Mouse (Mus musculus) stomach, embryonic 14.5 days (tissue): ENCODE measurements around the gene Bcat2. TPM values are rescaled to one million over a fixed set of nuclear protein-coding genes. Genes with fewer than 3 reads are reported as not detected.

Experiments
- ATAC-seq: fragments of 200-750 bp; cut with Nextera tagmentation; 2 replicates; pipeline ENCODE4 v1.8.0; 2017; ENCODE audit warnings: low read depth, moderate TSS enrichment; ENCODE audit not compliant: insufficient number of reproducible peaks, insufficient read depth, low FRiP score
- H3K27ac ChIP-seq: fragments of 300-500 bp; sonication (generic); 2 replicates; pipeline ENCODE4 v1.5.1; 2014; ENCODE audit warnings: mild to moderate bottlenecking, low read length, moderate library complexity, mixed read lengths
- H3K27me3 ChIP-seq: fragments of 300-500 bp; sonication (generic); 2 replicates; pipeline ENCODE4 v1.6.1; 2014; ENCODE audit warnings: low read length, control low read depth, mixed read lengths; ENCODE audit not compliant: control insufficient read depth, insufficient read depth
- H3K36me3 ChIP-seq: fragments of 300-500 bp; sonication (generic); 2 replicates; pipeline ENCODE4 v1.6.1; 2014; ENCODE audit warnings: mild to moderate bottlenecking, control low read depth, low read length, moderate library complexity, mixed read lengths; ENCODE audit not compliant: control insufficient read depth, insufficient read depth
- H3K4me1 ChIP-seq: fragments of 300-500 bp; sonication (generic); 2 replicates; pipeline ENCODE4 v1.6.1; 2014; ENCODE audit warnings: low read length, control low read depth, mixed read lengths; ENCODE audit not compliant: control insufficient read depth, insufficient read depth
- H3K4me2 ChIP-seq: fragments of 300-500 bp; sonication (generic); replicated peaks from 2 replicates; pipeline ENCODE4 v1.6.1; 2014; ENCODE audit warnings: low read depth, low read length, control low read depth
- H3K4me3 ChIP-seq: fragments of 300-500 bp; sonication (generic); 2 replicates; pipeline ENCODE4 v1.5.1; 2014; ENCODE audit warnings: low read depth, low read length, control low read depth
- H3K9ac ChIP-seq: fragments of 300-500 bp; sonication (generic); replicated peaks from 2 replicates; pipeline ENCODE4 v1.6.1; 2014; ENCODE audit warnings: low read depth, mild to moderate bottlenecking, control low read depth, low read length, moderate library complexity, mixed read lengths
- H3K9me3 ChIP-seq: fragments of 300-500 bp; sonication (generic); 2 replicates; pipeline ENCODE4 v1.6.1; 2016; ENCODE audit warnings: low read depth, low read length, control low read depth; ENCODE audit not compliant: control insufficient read depth
- WGBS: fragments of 180-500 bp; shearing (Covaris S2); extraction: QIAGEN DNeasy Blood & Tissue Kit; methylation state at CpG from one replicate; pipeline ENCODE4 v1.1.7; 2014; 5-methylcytosine and 5-hydroxymethylcytosine counted together
- polyA plus RNA-seq: library from polyadenylated mRNA; unstranded; fragments of >200 nt; fragmentation: Nextera tagmentation; extraction: Ambion mirVana; gene quantifications from 2 replicates; pipeline ENCODE4 v1.2.1, GENCODE M21; 2014

Gene Bcat2
- polyA plus RNA-seq, 1 experiment from 2014 or later, result 61.6 TPM

GRCm38 (mm10) chr7:45597013-45597412 lies 27.1 kb downstream of the Bcat2 start:
- Histone ChIP-seq H3K4me2 (no peak overlapping the region), H3K4me3 (no peak overlapping the region), H3K9ac (no peak overlapping the region), H3K4me1 (0 out of 2 replicates have a peak, but pooled peaks cover 2% of the 10 kb centered on the region), H3K27ac (no peak overlapping the region), H3K36me3 (no peaks in the 10 kb centered on the region), H3K9me3 (no peaks in the 10 kb centered on the region), H3K27me3 (no peaks in the 10 kb centered on the region)
- 89% methylated on average over 5 of the region's 5 CpGs for WGBS
- ATAC-seq, result no peak

- no peak overlapping the region for H3K4me3 ChIP-seq
- WGBS, result 87% methylated on average over 6 of the region's 6 CpGs
- H3K9me3 ChIP-seq, result no peaks in the 10 kb centered on the region
- H3K27ac ChIP-seq, result no peak overlapping the region
- H3K9ac ChIP-seq, result no peak overlapping the region
- H3K36me3 ChIP-seq, result no peaks in the 10 kb centered on the region
- no peak for ATAC-seq
- H3K4me2 ChIP-seq, result no peak overlapping the region
- 0 out of 2 replicates have a peak, but pooled peaks cover 2% of the 10 kb centered on the region for H3K4me1 ChIP-seq
- H3K27me3 ChIP-seq, result no peaks in the 10 kb centered on the region
Measured at GRCm38 (mm10) chr7:45597527-45597926, 27.6 kb downstream of the Bcat2 start.

DNA sequence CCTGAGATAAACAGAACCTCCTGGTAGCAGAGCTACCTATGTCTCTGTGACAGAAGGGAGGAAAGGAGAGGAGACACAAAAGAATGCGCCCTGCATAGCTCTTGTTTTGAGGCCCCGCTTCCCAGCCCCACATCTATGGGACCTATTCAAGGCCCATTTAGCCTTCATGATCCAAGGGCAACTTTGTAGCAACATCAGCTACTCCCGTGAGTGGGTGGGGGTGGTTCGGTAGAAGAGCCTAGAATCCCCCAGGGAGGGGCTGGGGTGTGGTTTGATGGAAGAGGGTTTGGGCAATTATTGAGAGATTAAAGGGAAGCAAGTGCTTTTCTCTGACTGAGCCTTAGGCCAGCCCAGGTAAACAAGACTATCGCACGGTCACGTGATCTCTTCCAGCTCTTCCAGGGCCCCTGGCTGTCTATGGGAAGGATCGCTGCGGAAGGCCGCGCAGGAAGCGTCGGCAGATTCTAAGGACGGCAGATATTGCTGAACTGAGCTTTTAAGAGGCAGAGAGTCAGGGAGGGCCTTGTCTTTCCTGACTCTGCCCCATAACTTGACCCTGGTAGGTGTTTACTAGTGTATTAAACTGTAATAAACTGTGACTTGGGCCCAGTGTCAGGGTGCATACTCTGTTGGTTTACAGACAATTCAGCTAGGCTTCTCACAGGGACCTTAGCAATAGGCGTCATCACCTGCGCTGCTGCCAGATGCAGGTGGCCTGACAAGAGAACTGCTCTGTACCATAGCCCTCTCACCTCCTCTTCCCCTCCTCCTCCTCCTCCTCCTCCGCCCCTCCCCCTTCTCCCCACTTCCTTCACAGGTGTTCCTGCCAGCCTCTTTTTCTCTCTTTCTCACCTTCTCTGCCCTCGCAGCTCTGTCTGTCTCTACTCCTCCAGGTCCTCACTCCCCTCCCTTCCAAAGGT lies 29.3 kb downstream of the Bcat2 start:
- Histone ChIP-seq H3K9me3 (no peaks in the 10 kb centered on the region), H3K27ac (no peak overlapping the region), H3K4me2 (no peak overlapping the region), H3K36me3 (no peaks in the 10 kb centered on the region), H3K9ac (no peak overlapping the region), H3K4me1 (0 out of 2 replicates have a peak, but pooled peaks cover 2% of the 10 kb centered on the region), H3K4me3 (no peak overlapping the region), H3K27me3 (no peaks in the 10 kb centered on the region)
- ATAC-seq, result no peak
- 38% methylated on average over 18 of the region's 18 CpGs for WGBS

DNA sequence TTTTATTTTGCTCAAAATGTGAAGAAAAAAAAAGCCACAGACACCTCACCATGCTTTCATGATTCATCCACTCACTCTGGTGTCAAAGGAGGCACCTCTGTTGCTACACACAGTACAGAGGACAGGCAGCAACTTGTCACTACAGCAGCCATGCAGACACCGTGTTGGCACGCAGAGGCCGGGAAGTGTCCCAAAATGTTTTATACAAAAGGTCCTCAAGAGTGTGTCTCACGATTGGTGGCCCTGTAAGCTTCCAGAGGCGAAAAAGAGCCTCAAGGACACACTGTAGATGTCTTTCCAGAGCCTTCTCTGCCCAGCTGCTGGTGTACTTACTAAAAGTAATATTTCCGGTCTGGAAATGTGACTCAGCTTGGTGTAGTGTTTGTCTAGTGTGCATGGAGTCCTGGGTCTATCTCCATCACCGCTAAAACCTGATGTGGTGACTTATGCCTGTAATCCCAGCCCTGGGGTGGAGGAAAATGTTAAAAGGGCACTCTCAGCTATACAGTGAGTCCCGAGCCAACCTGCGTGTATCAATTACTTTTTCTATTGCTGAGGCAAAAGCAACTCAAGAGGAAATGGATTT lies 35.8 kb downstream of the Bcat2 start:
- Histone ChIP-seq H3K27ac (peak overlapping the region; percentile 33; the same call in 1 of the 2 replicates), H3K4me3 (no peak overlapping the region), H3K4me2 (no peak overlapping the region), H3K36me3 (no peaks in the 10 kb centered on the region), H3K4me1 (0 out of 2 replicates have a peak, but pooled peaks cover 4% of the 10 kb centered on the region), H3K9ac (no peak overlapping the region), H3K27me3 (no peaks in the 10 kb centered on the region), H3K9me3 (no peaks in the 10 kb centered on the region)
- WGBS, result 69% methylated on average over 9 of the region's 9 CpGs
- ATAC-seq, result no peak

DNA sequence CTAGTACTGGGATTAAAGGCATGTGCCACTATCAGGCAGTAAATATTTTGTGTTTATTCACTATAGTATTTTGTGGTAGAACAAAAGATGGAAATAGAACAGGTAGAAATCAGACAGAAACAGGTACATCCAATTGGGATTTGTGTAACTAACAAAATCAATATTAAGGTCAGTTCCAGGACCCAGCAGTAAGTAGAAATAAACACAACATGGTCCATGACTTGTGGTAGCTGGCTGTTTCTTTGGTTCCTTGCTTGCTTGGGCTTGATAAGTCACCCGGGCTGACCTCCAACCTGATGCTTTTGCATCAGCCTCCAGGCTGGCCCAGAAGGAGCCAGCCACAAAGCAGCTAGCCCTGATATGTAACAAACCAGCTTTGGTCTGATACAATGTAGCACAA lies 39.6 kb downstream of the Bcat2 start:
- Histone ChIP-seq H3K36me3 (no peaks in the 10 kb centered on the region), H3K27ac (no peak overlapping the region), H3K4me1 (0 out of 2 replicates have a peak, but pooled peaks cover 2% of the 10 kb centered on the region), H3K4me2 (no peak overlapping the region), H3K9me3 (no peaks in the 10 kb centered on the region), H3K27me3 (no peaks in the 10 kb centered on the region), H3K9ac (no peak overlapping the region), H3K4me3 (no peak overlapping the region)
- 56% methylated on average over 1 of the region's 1 CpGs for WGBS
- no peak for ATAC-seq

GRCm38 (mm10) chr7:45616277-45616676 lies 46.3 kb downstream of the Bcat2 start:
- Histone ChIP-seq H3K27ac (peak overlapping the region; percentile 7; the same call in 1 of the 2 replicates), H3K27me3 (no peaks in the 10 kb centered on the region), H3K4me2 (no peak overlapping the region), H3K9me3 (no peaks in the 10 kb centered on the region), H3K9ac (no peak overlapping the region), H3K36me3 (no peaks in the 10 kb centered on the region), H3K4me3 (no peak overlapping the region), H3K4me1 (peaks cover 6% of the 10 kb centered on the region; the same call in 1 of the 2 replicates)
- 20% methylated on average over 6 of the region's 6 CpGs for WGBS
- no peak for ATAC-seq

DNA sequence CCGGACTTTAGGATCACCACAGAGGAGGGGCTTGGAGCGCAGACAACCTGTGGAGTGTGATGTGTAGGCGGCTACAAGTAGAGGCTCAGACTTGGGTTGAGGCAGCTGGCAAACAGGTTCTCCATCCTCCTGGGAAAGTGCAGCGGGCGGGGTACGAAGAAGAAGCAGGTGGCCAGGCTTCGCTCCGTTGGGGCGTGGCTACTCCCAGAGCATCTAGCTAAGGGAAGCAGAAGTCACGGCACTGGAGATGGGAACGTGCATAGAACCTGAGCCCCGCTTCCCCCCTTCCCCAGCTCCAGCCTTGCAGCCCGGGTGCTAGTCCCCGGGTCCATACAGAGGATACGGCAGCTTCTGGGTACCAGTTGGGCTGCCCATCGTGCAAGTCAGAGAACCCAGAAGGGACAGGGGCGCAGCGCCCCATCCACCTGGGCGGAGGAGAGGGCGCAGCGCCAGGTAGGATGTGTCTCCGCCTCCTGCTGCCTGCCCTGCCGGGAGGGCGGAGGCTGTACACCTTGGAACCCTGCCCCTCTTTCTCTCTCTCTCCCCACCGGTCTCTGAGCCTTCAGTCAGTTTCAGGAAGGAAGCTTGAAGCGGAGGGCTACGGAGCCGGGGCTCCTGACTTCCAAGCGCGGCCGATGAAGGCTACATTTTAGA lies 47.2 kb downstream of the Bcat2 start, which contains the start of gene Fut1:
Gene Fut1 (plus strand): TSS at position 248 of the 654 bp plus-strand sequence.
- peak; percentile 71 for ATAC-seq
- peak within 1 kb of the TSS; percentile 44 for H3K4me2 ChIP-seq
- no peak within 1 kb of the TSS; the same call in 1 of the 2 replicates for H3K4me3 ChIP-seq
- no peak within 1 kb of the TSS for H3K9ac ChIP-seq
- H3K27ac ChIP-seq, result peak within 1 kb of the TSS; percentile 7; the same call in 1 of the 2 replicates
- peaks cover 6% of the 10 kb centered on the region; the same call in 1 of the 2 replicates for H3K4me1 ChIP-seq
- H3K36me3 ChIP-seq, result no peaks in the 10 kb centered on the region
- H3K9me3 ChIP-seq, result no peaks in the 10 kb centered on the region
- 5% methylated on average over 30 of the region's 31 CpGs for WGBS
- H3K27me3 ChIP-seq, result no peaks in the 10 kb centered on the region

GRCm38 (mm10) chr7:45618316-45618715 lies 48.4 kb downstream of the Bcat2 start:
- Histone ChIP-seq H3K9me3 (no peaks in the 10 kb centered on the region), H3K4me2 (no peak overlapping the region), H3K9ac (no peak overlapping the region), H3K27me3 (no peaks in the 10 kb centered on the region), H3K4me1 (peaks cover 6% of the 10 kb centered on the region; the same call in 1 of the 2 replicates), H3K36me3 (no peaks in the 10 kb centered on the region), H3K27ac (no peak overlapping the region), H3K4me3 (no peak overlapping the region)
- ATAC-seq, result no peak
- 82% methylated on average over 5 of the region's 5 CpGs for WGBS
